Mouse (Mus musculus) urinary bladder, postnatal 25 days (tissue): ENCODE measurements at regions not wholly inside any gene's neighbourhood (a gene's known extent, or its start where the extent isn't known, plus 50 kb on each side); places are given as distances from the start of the nearest gene placed in this dataset.

Source experiments
- DNase-seq: peaks from one replicate; pipeline ENCODE4 v3.0.0; 2022; ENCODE audit warnings: low spot score

GRCm38 (mm10) chr12:85527011-85527410 lies 53.3 kb downstream of the Fos start:
- DNase-seq: no peak

GRCm38 (mm10) chr12:85531638-85532037 lies 57.9 kb downstream of the Fos start:
- DNase-seq: no peak

DNA sequence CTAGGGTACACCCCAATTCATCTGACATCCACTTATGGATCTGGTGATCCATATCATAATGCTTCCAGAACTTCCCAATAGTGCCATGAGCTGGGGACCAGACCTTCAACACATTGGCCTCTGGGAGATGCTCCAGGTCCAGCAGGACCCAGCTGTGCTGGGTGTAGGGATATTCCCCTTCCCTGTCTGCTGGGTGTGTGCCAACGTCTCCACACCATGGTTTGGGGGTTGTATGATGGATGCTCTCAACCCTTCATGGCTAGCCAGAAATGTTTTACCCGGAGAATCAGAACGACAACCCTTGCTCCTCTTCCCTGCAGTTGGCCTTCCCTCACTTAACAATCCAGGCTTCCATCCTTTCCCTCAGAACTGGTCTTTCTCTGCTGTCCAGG lies 58.5 kb downstream of the Fos start:
- no peak for DNase-seq

DNA sequence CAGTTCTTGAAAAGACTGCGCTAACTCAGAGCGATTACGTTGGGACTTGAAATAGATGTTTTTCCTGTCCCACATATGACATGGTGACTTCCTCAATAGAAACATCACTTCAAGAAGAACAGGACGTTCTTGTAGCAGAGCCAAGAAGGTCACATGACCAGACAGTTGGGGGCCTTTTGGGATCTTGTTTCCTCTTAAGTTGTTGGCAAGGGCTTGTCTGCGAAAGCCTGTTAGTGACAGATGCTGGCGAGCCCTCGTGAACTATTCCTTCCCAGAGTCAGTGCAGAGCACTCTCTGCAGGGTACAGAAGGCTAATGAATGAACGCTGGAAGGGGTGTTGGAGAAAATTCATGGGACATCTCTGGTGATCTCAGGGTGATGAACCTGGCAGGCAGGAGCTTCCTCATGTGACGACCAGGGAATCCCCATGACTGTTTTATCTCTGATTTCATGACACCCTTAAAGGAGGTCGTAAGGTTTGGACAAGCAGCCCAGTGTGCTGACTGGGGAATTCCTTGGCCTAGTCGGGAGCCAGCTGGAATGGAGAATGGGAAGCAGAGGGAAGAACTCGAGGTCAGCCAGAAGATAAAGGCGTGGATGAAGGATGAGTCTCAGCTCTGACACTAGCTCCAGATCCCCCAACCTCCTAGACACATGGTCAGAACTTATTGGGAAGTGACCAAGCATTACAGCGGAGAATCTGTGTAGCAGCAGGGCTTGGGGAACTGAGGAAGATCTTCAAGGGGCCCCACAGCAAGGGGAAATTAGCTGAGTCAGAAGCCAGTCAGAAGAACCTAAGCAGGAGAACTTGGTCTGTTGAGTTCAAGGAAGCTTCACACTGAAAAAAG lies 59.1 kb downstream of the Fos start:
- peak; percentile 30 for DNase-seq

- DNase-seq: no peak
Observed at GRCm38 (mm10) chr12:85533603-85534002, 59.9 kb downstream of the Fos start.

- no peak for DNase-seq
Observed at GRCm38 (mm10) chr12:85539423-85539822, 59.4 kb upstream of the Jdp2 start.

GRCm38 (mm10) chr12:85541153-85541552 lies 57.7 kb upstream of the Jdp2 start:
- peak; percentile 32 for DNase-seq

GRCm38 (mm10) chr12:85542881-85543280 lies 55.9 kb upstream of the Jdp2 start:
- no peak for DNase-seq

DNA sequence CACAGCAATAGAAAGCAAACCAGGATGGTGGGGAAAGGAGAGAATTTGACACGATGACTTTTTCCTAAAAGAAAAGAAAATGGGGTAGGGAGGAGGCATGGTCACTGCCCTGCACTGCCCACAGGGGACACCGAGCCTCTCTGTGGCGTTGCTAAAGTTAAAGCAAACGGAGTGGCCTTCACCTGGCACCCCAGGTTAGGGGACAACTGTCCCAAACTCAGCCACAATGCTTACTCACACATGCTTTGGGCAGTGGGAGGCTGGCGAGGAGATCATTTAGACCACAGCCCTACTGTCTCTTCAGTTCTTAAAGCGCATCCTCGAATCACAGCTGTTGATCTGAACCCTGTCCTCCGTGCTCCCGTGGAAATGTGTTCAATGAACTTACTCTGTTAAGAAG lies 55.3 kb upstream of the Jdp2 start:
- DNase-seq: no peak

GRCm38 (mm10) chr12:85544801-85545200 lies 54.0 kb upstream of the Jdp2 start:
- no peak for DNase-seq

GRCm38 (mm10) chr12:85545718-85546117 lies 53.1 kb upstream of the Jdp2 start:
- DNase-seq: no peak

DNA sequence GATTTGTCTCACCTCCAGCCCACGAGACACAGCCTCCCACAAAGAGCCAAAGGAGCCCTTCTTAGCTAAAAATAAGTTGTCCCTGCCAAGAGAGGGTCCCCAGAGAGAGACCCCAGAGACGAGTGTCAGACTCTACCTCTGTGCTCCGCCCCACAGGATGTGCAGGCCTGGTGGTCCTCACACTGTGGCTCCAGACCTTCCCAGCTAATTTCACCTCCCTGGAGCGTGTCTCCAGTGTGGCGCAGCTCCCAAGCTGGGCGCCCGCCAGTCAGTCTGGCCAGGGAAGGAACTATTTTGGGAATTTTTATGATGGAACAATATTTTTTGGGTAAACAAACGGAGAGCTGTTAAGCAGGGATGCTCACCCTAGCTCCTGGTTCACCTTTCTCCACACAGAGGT lies 50.8 kb upstream of the Jdp2 start:
- DNase-seq: peak; percentile 44
